Mouse (Mus musculus) cortical plate, adult 2 months (tissue): Measurements from ENCODE around the gene Nrd1.

Experiments used
- CTCF ChIP-seq: fragments of 200-500 bp; IDR thresholded peaks from 2 replicates; pipeline ENCODE4 v1.5.1; 2011; ENCODE audit warnings: mild to moderate bottlenecking, control low read depth, low read length; ENCODE audit not compliant: insufficient read depth; ENCODE audit errors: extremely low read depth
- POLR2A ChIP-seq: fragments of 200-500 bp; IDR thresholded peaks from 2 replicates; pipeline ENCODE4 v1.6.1; 2011; ENCODE audit warnings: mild to moderate bottlenecking, low read length, control low read depth; ENCODE audit not compliant: insufficient read depth; ENCODE audit errors: extremely low read depth

- TF ChIP-seq POLR2A = no peak
- no peak for TF ChIP-seq CTCF
These were observed 29.4 kb upstream of the Nrd1 start for GRCm38 (mm10) chr4:108971054-108971453.
